ENCODE assay signal across 8 mouse cellular contexts in genomic region chr11:4260463-4261187, GRCm38 (mm10). TPM values are rescaled to one million over a fixed set of nuclear protein-coding genes. Genes with fewer than 3 reads are reported as not detected.
DNase-seq lines count a peak whose midpoint lies in the region; ATAC-seq and TF ChIP-seq lines count a peak whose summit lies in the region.

No protein-coding gene starts in this region.

- H3K9me3 ChIP-seq in kidney, embryonic 14.5 days (ENCODE audit: control insufficient read depth, low read length) = no peaks in the 10 kb centered on the region
- H3K9me3 ChIP-seq in hindbrain, postnatal 0 days (ENCODE audit: low read length) = no peaks in the 10 kb centered on the region
- no peaks in the 10 kb centered on the region for H3K9me3 ChIP-seq in liver, embryonic 14.5 days (ENCODE audit: control insufficient read depth, low read length)
- no peaks in the 10 kb centered on the region for H3K9me3 ChIP-seq in stomach, embryonic 15.5 days

- no peak for TF ChIP-seq POLR2A in brain, embryonic 14.5 days (IDR thresholded peaks at IDR 0.05; ENCODE audit: borderline replicate concordance, extremely low read depth, insufficient read depth, insufficient read length, poor library complexity, severe bottlenecking)

- 39% methylated on average over 14 of the region's 14 CpGs for WGBS in kidney, embryonic 14.5 days
- WGBS in hindbrain, postnatal 0 days = 23% methylated on average over 14 of the region's 14 CpGs
- WGBS in liver, embryonic 14.5 days (ENCODE audit: insufficient replicate concordance) = 9% methylated on average over 14 of the region's 14 CpGs
- 25% methylated on average over 14 of the region's 14 CpGs for WGBS in stomach, embryonic 15.5 days

- no peak for TF ChIP-seq CTCF in brain, embryonic 14.5 days (IDR thresholded peaks at IDR 0.05; ENCODE audit: borderline replicate concordance, extremely low read depth, insufficient read depth, insufficient read length)
- no peak for TF ChIP-seq CTCF in hindbrain, postnatal 0 days (IDR thresholded peaks at IDR 0.05; ENCODE audit: low read depth)
- no peak for TF ChIP-seq CTCF in liver, embryonic 14.5 days (IDR thresholded peaks at IDR 0.05; ENCODE audit: low read depth)

- no peak for ATAC-seq in kidney, embryonic 14.5 days (ENCODE audit: low FRiP score, low TSS enrichment)
- ATAC-seq in hindbrain, postnatal 0 days = 0 out of 2 replicates have a peak, but pooled peaks have one; percentile 15
- no peak for ATAC-seq in liver, embryonic 14.5 days (ENCODE audit: insufficient read depth)
- ATAC-seq in stomach, embryonic 15.5 days (ENCODE audit: insufficient read depth, low FRiP score, low read depth) = no peak

- no peak overlapping the region for H3K4me2 ChIP-seq in kidney, embryonic 14.5 days (replicated peaks; ENCODE audit: low read depth, low read length)
- peak overlapping the region; percentile 13; the same call in 1 of the 2 replicates for H3K4me2 ChIP-seq in hindbrain, postnatal 0 days (ENCODE audit: low read depth, low read length)
- H3K4me2 ChIP-seq in liver, embryonic 14.5 days (ENCODE audit: low read depth) = peak overlapping the region; percentile 37
- peak overlapping the region; percentile 22; the same call in 1 of the 2 replicates for H3K4me2 ChIP-seq in stomach, embryonic 15.5 days

- no peak for TF ChIP-seq EP300 in liver, embryonic 14.5 days (IDR thresholded peaks at IDR 0.05; ENCODE audit: low read depth)

- no peak overlapping the region for H3K27ac ChIP-seq in kidney, embryonic 14.5 days (ENCODE audit: low read depth, low read length)
- no peak overlapping the region for H3K27ac ChIP-seq in hindbrain, postnatal 0 days
- no peak overlapping the region for H3K27ac ChIP-seq in liver, embryonic 14.5 days
- H3K27ac ChIP-seq in stomach, embryonic 15.5 days = peak overlapping the region; percentile 16; the same call in 1 of the 2 replicates

- DNase-seq in kidney, adult 11 months = peak; percentile 53
- DNase-seq in brain, embryonic 14.5 days (ENCODE audit: low read depth) = peak; percentile 67
- peak; percentile 56 for DNase-seq in hindbrain, postnatal 0 days (ENCODE audit: low spot score)
- no peak for DNase-seq in liver, embryonic 14.5 days (ENCODE audit: low read depth in 3 of 3, low spot score in 3 of 3)
- DNase-seq in right cerebral cortex, postnatal 25 days = no peak
- no peak for DNase-seq in cerebellum, adult 11 months

- no peak overlapping the region for H3K9ac ChIP-seq in kidney, embryonic 14.5 days (ENCODE audit: low read depth, low read length)
- no peak overlapping the region for H3K9ac ChIP-seq in hindbrain, postnatal 0 days (replicated peaks; ENCODE audit: low read length)
- no peak overlapping the region for H3K9ac ChIP-seq in liver, embryonic 14.5 days (replicated peaks)
- H3K9ac ChIP-seq in stomach, embryonic 15.5 days = no peak overlapping the region

- H3K4me3 ChIP-seq in kidney, embryonic 14.5 days (ENCODE audit: low read length) = no peak overlapping the region
- no peak overlapping the region for H3K4me3 ChIP-seq in hindbrain, postnatal 0 days (ENCODE audit: low read length)
- H3K4me3 ChIP-seq in liver, embryonic 14.5 days (ENCODE audit: insufficient read depth in 1 of 2, low read depth in 2 of 2, low read length in 2 of 2) = no peak overlapping the region; a peak in 1 of 4 replicates
- H3K4me3 ChIP-seq in stomach, embryonic 15.5 days (replicated peaks) = no peak overlapping the region

- H3K27me3 ChIP-seq in kidney, embryonic 14.5 days (ENCODE audit: control insufficient read depth, insufficient read depth, low read length) = peaks cover 6% of the 10 kb centered on the region; the same call in 1 of the 2 replicates
- peaks cover 8% of the 10 kb centered on the region; the same call in 1 of the 2 replicates for H3K27me3 ChIP-seq in hindbrain, postnatal 0 days (ENCODE audit: insufficient read depth, low read length)
- H3K27me3 ChIP-seq in liver, embryonic 14.5 days (ENCODE audit: control insufficient read depth, insufficient read depth, low read length) = peaks cover 9% of the 10 kb centered on the region
- H3K27me3 ChIP-seq in stomach, embryonic 15.5 days (replicated peaks) = peaks cover 3% of the 10 kb centered on the region; the same call in 1 of the 2 replicates

- peaks cover 37% of the 10 kb centered on the region for H3K4me1 ChIP-seq in kidney, embryonic 14.5 days (ENCODE audit: control insufficient read depth, insufficient read depth, low read length)
- H3K4me1 ChIP-seq in hindbrain, postnatal 0 days (ENCODE audit: insufficient read depth, low read length) = peaks cover 13% of the 10 kb centered on the region; the same call in 1 of the 2 replicates
- peaks cover 0 to 2% of the 10 kb centered on the region in 2 experiments; a peak in 2 of 4 replicates for H3K4me1 ChIP-seq in liver, embryonic 14.5 days (replicated peaks; ENCODE audit: control insufficient read depth in 2 of 2, insufficient read depth in 2 of 2, low read length in 1 of 2)
- H3K4me1 ChIP-seq in stomach, embryonic 15.5 days = peaks cover 56% of the 10 kb centered on the region

- no peaks in the 10 kb centered on the region for H3K36me3 ChIP-seq in kidney, embryonic 14.5 days (ENCODE audit: control insufficient read depth, insufficient read depth, low read length)
- H3K36me3 ChIP-seq in hindbrain, postnatal 0 days (ENCODE audit: insufficient read depth, low read length) = no peaks in the 10 kb centered on the region
- no peaks in the 10 kb centered on the region for H3K36me3 ChIP-seq in liver, embryonic 14.5 days (replicated peaks; ENCODE audit: control insufficient read depth, insufficient read depth, low read depth)
- no peaks in the 10 kb centered on the region for H3K36me3 ChIP-seq in stomach, embryonic 15.5 days

RNA-seq across cellular contexts. Expression of gene Lif, which starts 3.3 kb away (rescaled TPM):
- not detected in 2 replicates for polyA plus RNA-seq in kidney, embryonic 14.5 days (2014; fragmentation: Nextera tagmentation; extraction: Ambion mirVana)
- 0.06 and 0.11 TPM in 2 replicates for polyA plus RNA-seq in brain, embryonic 14.5 days (2012; rRNA removed)
- total RNA-seq in hindbrain, postnatal 0 days (2014; rRNA removed) = 0.21 and 0.22 TPM in 2 replicates
- polyA plus RNA-seq in hindbrain, postnatal 0 days (2015; fragmentation: Nextera tagmentation; extraction: Ambion mirVana) = 0.08 and 0.10 TPM in 2 replicates
- polyA plus RNA-seq in liver, embryonic 14.5 days (2012; rRNA removed) = 0.02 TPM in 1 of 2 replicates, not detected in the other
- polyA plus RNA-seq in liver, embryonic 14.5 days (2014; fragmentation: Nextera tagmentation; extraction: Ambion mirVana) = not detected in 2 replicates
- 0.61 and 0.65 TPM in 2 replicates for polyA plus RNA-seq in stomach, embryonic 15.5 days (2015; fragmentation: Nextera tagmentation; extraction: Ambion mirVana)

RNA-seq across cellular contexts. Expression of gene Osm, which starts 24.4 kb away (rescaled TPM):
- polyA plus RNA-seq in kidney, embryonic 14.5 days (2014; fragmentation: Nextera tagmentation; extraction: Ambion mirVana) = not detected in 2 replicates
- 0.04 and 0.05 TPM in 2 replicates for polyA plus RNA-seq in brain, embryonic 14.5 days (2012; rRNA removed)
- total RNA-seq in hindbrain, postnatal 0 days (2014; rRNA removed) = 0.40 TPM in 1 of 2 replicates, not detected in the other
- 0.08 TPM in 1 of 2 replicates, not detected in the other for polyA plus RNA-seq in hindbrain, postnatal 0 days (2015; fragmentation: Nextera tagmentation; extraction: Ambion mirVana)
- 0.85 and 0.88 TPM in 2 replicates for polyA plus RNA-seq in liver, embryonic 14.5 days (2012; rRNA removed)
- polyA plus RNA-seq in liver, embryonic 14.5 days (2014; fragmentation: Nextera tagmentation; extraction: Ambion mirVana) = 0.34 and 0.41 TPM in 2 replicates
- polyA plus RNA-seq in stomach, embryonic 15.5 days (2015; fragmentation: Nextera tagmentation; extraction: Ambion mirVana) = 0.22 TPM in 2 replicates

RNA-seq across cellular contexts. Expression of gene Castor1, which starts 42.6 kb away (rescaled TPM):
- 2.7 and 5.3 TPM in 2 replicates for polyA plus RNA-seq in kidney, embryonic 14.5 days (2014; fragmentation: Nextera tagmentation; extraction: Ambion mirVana)
- 1.9 and 2.7 TPM in 2 replicates for polyA plus RNA-seq in brain, embryonic 14.5 days (2012; rRNA removed)
- total RNA-seq in hindbrain, postnatal 0 days (2014; rRNA removed) = 20.6 and 20.7 TPM in 2 replicates
- polyA plus RNA-seq in hindbrain, postnatal 0 days (2015; fragmentation: Nextera tagmentation; extraction: Ambion mirVana) = 10.6 and 12.4 TPM in 2 replicates
- polyA plus RNA-seq in liver, embryonic 14.5 days (2012; rRNA removed) = 1.0 and 1.1 TPM in 2 replicates
- 1.4 and 1.5 TPM in 2 replicates for polyA plus RNA-seq in liver, embryonic 14.5 days (2014; fragmentation: Nextera tagmentation; extraction: Ambion mirVana)
- 3.8 and 4.8 TPM in 2 replicates for polyA plus RNA-seq in stomach, embryonic 15.5 days (2015; fragmentation: Nextera tagmentation; extraction: Ambion mirVana)

Comparison
In these comparisons a context has a peak if more than half of its experiments do, and no peak if none do; other contexts are left out.
1. DNase-seq: peak in kidney, adult 11 months (single experiment), brain, embryonic 14.5 days (single experiment) and hindbrain, postnatal 0 days (single experiment); none in liver, embryonic 14.5 days (0 of 3), right cerebral cortex, postnatal 25 days (single experiment) and cerebellum, adult 11 months (single experiment).